Mouse (Mus musculus) lung, postnatal 0 days (tissue): Measurements from ENCODE around the gene Celf2.

Experiments
- CTCF ChIP-seq: IDR thresholded peaks from 2 replicates; pipeline ENCODE4 v1.5.1; 2016; ENCODE audit warnings: antibody characterized with exemption, mild to moderate bottlenecking
- EP300 ChIP-seq: IDR thresholded peaks from 2 replicates; pipeline ENCODE4 v1.6.1; 2016; ENCODE audit warnings: antibody characterized with exemption, mild to moderate bottlenecking, control low read depth

DNA sequence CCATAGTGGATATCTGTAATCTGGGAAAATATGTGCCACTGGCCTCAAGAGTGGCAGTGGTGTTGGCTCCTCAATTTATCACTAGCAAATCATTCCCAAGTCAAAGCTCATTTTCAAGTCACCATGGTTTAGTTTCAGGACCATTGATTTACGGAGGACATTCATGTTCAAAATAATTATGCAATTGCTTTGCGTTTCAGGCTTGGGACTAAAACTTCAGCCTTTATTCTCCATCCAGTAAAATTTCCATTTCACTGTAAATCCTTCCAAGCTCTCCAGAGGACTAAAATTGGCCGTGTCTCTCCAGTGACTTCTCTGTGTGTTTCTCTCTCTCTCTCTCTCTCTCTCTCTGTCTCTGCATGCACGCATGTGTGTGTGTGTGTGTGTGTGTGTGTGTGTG, 249.7 kb downstream of the Celf2 start:
- TF ChIP-seq CTCF, result no peak
- TF ChIP-seq EP300, result no peak
